Mouse (Mus musculus) left cerebral cortex, postnatal 36 days (tissue): Measurements from ENCODE around the gene Polg. TPM values are rescaled to one million over a fixed set of nuclear protein-coding genes. Genes with fewer than 3 reads are reported as not detected.

Experiments used
- DNase-seq, 2 experiments: peaks; one replicate each; pipeline ENCODE4 v3.0.0; 2021 to 2022; ENCODE audit warnings: low spot score in 2 of 2, mixed read lengths in 1 of 2
- intact Hi-C: fragments of 180-260 bp; cut with DNase I; formaldehyde crosslinking; loops from one replicate; pipeline ENCODE4 v1.15.1; 2025
- total RNA-seq, 2 experiments: library from RNA; stranded (reverse); gene quantifications; 2 replicates each; pipeline ENCODE4 v1.2.3; 2021

The Polg gene
- total RNA-seq, 2 experiments from 2014 or later = 77.8 to 97.5 TPM

DNA sequence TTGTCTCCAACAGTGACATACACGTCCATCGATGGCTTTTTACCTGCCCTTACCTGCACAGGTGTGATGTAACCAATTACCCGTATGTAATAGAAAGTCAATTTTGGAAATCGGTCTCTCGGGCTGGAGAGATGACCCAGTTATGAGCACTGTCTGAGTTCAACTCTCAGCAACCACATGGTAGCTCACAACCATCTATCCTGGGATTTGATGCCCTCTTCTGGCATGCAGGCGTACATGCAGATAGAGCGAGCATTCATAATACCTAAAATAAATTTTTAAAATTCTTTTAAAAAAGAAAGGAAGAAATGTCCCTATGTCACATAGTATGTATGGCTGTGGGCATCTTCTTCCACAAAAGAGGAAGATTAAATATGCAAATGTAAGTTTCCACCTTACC lies 5.3 kb upstream of the Polg start:
- DNase-seq = no peak
- intact Hi-C loops = no loop called here

DNA sequence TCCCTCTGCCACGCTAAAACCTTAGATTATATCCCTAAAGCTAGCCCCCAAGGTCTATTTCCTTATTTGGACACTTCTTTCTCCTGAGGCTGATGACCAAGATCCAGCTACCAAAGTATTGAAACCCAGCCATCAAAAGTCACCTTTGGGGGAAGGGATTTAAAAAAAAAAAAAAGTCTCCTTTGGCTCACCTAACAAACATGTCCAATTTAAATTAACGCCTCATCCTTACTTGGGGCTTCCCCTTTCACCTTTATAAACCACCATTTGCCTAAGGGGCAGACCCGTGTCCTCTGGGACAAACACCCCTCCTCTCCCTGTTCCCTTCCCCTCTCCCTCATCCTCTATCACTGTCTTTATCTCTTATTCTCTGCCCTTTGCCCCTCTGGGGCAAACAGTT lies 4.6 kb upstream of the Polg start:
- intact Hi-C loops = no loop called here
- DNase-seq = no peak

DNA sequence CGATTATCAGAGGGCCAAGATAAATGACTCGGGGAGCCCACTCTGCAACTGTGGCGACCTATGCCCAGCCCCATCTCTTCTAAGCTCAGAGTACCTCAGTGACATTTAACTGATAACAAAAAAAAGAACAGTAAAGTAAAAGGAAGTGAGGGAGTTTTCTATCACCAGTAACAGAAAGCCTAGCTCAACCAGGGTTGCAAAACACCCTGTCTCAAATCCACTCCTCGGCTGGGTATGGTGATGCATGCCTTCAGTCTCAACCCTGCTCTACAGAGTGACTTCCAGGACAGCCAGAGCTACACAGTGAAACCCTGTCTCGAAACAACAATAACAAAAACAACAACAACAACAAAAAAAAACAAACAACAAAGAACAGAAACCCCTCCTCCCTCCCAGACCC lies 3.6 kb upstream of the Polg start:
- DNase-seq = no peak
- intact Hi-C loops = loop anchor here (5.0 to 10.0 kb wide), 3 partner anchors 77 to 225 kb away; partner anchors contain the start of gene Fanci

DNA sequence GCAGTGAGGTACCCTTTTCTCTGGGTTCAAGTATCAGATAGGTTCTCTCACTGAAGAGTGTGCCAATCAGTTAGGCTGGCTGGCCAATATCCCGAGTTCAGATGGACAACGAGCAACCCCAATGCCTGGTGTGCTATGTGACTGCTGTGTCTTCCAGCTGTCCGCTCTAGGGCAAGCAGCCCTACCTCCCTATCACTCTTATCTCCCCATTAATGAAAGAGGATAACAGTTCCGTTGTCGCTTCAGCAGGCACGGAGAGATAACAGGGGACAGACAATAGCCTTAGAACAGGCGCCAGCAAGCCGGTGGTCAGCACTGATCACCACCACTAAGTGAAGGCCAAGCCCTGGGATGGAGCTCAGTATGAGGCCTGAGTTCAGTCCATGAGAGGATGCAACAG lies 2.8 kb upstream of the Polg start:
- no peak for DNase-seq
- intact Hi-C loops = loop anchor here (5.0 to 10.0 kb wide), 3 partner anchors 77 to 224 kb away; partner anchors contain the start of gene Fanci

DNA sequence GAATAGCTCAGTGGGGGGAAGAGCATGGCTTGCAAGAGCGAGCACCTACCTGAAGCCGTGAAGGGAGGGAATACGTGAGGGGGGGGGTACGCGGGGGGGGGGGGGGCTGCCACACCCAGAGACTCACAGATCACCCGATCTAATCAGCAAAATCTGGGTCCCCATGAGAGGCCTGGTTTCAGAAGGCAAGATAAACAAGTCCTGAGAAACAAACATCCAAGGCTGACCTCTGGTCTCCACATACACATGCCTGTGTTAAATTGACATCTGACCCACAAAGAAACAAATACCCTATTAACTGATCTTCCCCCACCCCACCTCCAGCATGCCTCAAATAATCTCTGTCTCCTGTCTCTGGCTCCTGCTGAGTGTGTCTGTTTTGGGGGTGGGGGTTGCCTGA lies 1.8 kb upstream of the Polg start:
- intact Hi-C loops = loop anchor here (5.0 to 10.0 kb wide), 3 partner anchors 76 to 223 kb away; partner anchors contain the start of gene Fanci
- no peak for DNase-seq

DNA sequence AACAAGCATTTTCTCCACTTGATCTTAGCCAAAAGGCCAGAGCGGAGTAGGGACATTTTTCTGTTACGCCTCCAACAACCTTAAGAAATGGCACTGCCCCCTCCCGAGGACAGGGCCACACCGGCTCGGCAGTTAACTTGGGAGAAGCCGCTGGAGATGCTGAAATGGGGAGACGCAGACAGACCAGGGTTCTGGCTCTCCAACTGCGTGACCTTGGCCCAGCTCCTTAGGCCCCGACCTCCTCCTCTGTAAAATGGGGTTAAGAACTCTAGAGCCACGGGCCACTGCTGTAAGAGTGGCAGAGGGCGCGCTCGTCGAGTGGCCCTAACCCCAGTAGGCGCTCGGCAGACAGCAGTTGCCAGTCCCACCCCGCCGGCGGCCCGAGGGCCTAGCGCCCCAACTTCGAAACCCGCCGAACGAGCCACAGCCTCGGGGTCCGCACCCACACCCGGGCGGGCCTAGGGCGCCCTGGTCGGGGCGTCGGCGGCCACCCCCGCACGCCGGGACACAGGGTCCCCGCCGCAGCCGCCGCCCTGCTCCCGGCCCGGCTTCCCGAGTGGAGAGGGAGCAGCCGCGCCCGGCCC lies 609 bp downstream of the Polg start:
- DNase-seq = no peak
- intact Hi-C loops = loop anchor here (5.0 to 10.0 kb wide), 3 partner anchors 73 to 221 kb away; partner anchors contain the start of gene Fanci

DNA sequence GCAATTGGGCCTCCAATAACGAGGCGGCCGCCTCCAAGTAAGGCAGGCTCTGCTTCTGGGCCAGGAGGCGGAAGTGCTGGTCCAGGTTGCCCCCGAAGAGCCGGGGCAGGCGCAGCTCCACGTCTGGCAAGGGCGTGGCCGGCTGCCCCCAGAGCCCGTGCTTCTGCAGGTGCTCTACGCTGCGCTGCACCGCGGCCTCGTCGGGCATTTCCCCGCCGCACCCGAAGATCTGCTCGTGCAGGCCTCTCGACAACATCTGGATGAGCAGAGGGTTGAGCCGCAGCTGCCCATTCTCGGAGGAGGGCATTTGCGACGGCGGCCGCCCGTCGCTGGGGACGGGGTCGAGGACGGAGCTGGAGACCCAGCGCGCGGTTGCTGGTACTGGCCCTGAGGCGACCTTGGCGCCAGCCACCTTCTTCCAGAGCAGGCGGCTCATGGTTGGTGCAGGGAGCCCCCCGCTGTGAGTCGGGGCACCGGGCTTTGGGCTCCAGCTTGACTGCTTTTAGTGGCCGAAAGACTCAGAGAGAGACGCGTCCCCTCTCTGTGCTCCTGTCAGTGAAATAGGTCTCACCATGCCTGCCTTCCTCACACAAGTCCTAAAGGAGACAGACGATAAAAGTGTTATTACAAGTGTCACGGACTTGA lies 1.3 kb downstream of the Polg start:
- peak in 1 of 2 experiments; percentile 26 for DNase-seq
- intact Hi-C loops = loop anchor here (5.0 to 10.0 kb wide), 3 partner anchors 73 to 220 kb away; partner anchors contain the start of gene Fanci

DNA sequence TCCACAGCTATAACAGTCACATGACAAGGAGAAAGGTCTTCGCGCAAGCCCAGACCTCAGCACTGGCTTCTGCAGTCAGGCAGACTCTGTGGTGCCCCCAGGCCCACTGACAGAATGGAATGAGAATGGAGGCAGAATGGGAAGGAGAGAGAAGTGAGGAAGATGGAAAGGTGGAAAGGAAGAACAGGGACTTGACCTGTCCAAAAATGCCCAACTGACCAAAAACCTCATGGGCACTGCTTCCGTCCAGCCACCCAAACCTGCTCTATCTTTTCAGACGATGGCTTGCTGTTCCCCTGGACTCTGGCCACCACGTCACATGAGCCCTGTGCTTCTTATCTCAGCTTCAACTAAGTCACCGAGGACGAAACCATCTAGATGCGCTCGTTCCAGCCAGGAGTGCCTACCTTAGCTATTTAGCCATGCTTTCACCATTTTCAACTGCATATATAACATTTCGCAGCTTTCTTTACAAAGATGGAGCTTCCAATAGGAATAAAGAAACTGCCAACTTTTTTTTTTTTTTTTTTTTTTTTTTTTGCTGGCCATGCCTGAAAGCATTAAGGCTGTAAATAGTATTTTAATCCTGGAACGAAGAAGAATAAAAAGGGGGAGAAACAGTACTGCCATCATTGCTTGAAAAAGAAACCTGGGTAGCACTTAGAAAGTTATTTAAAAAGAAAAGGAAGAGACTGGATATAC lies 2.6 kb downstream of the Polg start:
- DNase-seq = no peak
- intact Hi-C loops = loop anchor here (10.0 kb wide), 1 partner anchor 219 kb away; no protein-coding TSS in a partner anchor

DNA sequence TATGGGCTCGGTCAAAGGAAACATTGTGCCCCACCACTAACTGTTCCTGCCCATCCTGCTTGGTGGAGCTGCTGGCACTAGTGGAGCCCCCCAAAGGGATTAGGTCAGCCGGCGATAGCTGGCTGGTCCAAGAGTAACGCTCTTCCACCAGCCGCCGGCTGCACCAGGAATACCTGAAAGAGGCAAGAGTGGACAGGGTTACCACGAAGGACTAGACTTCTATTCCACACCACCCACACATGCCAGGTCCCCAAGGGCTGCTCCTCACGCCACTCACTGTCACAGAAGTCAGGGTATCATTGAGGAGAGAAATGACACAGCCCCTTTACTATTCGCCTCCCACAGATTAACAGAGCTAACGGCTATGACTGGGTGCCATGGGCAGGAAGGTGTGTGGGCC lies 4.4 kb downstream of the Polg start:
- DNase-seq = no peak
- intact Hi-C loops = loop anchor here (10.0 kb wide), 1 partner anchor 217 kb away; no protein-coding TSS in a partner anchor

DNA sequence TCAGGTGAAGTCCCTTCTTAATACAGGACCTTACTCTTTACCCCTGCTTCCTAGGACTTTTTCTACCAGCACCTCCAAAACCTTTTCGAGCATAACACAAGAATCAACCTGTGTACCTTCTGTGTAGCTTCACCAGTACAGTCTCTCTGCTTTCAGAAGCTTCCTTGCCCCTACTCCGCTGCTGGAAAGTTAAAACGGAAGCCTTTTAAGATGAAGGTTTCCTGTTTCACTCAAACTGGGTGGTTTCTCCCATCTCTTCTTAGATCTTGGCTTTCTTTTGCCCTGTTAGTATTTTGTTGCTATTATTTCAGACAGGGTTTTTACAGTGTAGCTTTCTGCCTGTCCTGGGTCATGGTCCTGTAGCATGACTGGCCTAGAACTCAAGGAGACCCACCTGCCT lies 18.7 kb downstream of the Polg start:
- intact Hi-C loops = no loop called here
- DNase-seq = no peak

DNA sequence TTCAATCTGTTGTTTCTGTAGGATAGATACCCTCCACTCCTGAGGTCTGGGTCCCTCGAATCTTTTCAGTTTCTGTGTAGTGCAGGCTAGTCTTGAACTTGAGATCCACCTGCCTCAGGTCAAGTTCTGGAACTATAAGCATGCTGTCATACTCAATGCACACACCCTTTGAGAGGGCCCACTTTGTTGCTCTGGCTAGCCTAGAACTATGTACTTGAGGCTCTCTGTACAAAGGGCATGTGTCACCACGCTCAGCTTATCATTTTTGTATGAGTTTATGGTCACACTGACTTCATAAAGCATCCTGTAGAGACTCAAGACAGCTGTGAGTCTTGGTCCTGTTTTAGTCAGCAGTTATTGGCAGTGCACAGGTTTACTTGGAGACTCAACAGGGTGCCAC lies 19.1 kb downstream of the Polg start:
- intact Hi-C loops = no loop called here

DNA sequence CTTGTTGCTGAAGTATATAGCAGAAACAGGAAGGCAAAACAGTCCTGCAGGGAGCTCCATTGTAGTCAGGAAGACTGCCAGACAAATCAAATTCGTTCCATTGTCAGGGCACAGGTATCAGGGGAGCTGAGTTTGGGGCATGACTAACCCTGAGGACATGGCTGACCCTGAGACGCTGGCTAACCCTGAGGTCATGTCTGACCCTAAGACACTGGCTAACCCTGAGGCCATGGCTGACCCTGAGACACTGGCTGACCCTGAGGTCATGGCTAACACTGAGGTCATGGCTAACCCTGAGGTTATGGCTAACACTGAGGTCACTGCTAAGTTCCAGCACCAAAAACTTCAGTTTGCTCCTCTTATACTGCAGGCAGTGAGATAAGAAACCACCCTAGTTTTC lies 26.1 kb downstream of the Polg start:
- intact Hi-C loops = no loop called here
- no peak for DNase-seq

More for the DNA sequence above, 19.1 kb downstream of the Polg start:
- DNase-seq = no peak

DNA sequence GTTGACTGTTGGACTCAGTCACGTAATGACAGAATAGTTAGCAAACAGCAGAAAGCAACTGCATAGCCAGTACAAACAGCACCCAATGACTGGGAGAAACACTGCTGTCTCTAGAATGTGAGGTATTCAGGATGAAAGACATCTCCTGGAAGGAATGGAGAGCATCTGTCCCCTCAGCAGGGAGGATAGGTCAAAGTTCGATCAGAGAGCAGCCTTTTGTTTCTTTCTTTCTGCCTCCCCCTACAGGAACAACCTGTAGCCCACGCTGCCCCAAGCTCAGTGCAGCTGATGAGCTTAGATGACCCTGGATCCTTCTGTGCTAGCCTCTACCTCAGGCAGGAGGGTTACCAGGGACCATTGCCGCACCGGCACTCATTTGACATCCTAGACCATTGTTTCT lies 37.9 kb downstream of the Polg start:
- intact Hi-C loops = no loop called here
- no peak for DNase-seq

DNA sequence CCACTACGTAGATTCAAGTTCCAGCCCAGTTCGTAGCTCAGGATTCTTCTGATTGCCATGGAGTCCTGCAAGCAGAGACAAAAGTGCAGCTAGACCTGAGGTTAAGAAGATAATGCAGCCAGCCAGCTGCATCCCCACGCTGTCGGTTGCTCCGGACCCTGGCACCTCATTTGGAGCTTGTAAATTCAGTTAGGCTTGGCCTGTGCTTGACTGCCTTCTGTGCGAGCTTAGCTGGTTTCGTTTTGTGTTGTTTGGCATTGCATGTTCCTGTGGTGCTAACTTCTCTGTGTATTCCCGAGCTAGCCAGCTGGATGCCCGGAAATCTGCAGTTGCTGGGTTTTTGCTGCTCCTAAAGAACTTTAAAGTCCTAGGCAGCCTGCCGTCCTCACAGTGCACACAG lies 40.4 kb downstream of the Polg start:
- no peak for DNase-seq
- intact Hi-C loops = no loop called here

DNA sequence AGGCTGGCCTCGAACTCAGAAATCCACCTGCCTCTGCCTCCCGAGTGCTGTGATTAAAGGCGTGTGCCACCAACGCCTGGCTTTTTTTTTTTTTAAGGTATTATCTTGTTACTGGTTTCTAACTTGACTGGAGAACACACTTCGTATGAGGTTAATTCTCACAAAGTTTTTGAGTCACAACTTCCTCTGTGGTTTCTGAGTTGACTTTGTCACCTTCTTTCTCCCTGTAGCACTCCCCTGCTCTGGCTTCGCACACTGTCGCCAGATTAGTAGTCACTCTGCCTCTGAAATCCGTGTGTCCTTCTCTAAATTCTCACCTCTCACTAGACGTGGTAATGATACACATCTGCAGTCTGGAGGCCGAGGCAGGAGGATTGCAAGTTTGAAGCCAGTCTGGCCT lies 43.3 kb downstream of the Polg start:
- no peak for DNase-seq
- intact Hi-C loops = no loop called here

DNA sequence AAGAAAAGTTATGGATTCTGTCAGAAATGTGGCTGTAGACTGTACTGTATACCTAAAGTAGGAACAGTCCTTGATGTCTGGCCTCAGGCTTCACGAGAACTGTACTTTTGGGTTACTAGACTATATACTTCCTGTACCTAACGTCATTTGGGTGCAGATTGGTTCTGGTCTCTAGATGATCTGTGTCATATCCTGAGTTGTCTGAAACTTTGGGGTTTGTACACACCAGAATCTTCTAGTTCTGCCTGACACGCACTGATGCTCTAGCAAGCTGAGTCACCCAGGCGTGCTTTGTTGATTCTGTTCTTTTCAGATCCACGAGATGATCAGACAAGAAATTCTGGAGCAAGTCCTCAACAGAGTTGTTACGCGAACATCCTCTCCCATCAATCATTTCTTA lies 46.2 kb downstream of the Polg start:
- DNase-seq = no peak
- intact Hi-C loops = no loop called here

DNA sequence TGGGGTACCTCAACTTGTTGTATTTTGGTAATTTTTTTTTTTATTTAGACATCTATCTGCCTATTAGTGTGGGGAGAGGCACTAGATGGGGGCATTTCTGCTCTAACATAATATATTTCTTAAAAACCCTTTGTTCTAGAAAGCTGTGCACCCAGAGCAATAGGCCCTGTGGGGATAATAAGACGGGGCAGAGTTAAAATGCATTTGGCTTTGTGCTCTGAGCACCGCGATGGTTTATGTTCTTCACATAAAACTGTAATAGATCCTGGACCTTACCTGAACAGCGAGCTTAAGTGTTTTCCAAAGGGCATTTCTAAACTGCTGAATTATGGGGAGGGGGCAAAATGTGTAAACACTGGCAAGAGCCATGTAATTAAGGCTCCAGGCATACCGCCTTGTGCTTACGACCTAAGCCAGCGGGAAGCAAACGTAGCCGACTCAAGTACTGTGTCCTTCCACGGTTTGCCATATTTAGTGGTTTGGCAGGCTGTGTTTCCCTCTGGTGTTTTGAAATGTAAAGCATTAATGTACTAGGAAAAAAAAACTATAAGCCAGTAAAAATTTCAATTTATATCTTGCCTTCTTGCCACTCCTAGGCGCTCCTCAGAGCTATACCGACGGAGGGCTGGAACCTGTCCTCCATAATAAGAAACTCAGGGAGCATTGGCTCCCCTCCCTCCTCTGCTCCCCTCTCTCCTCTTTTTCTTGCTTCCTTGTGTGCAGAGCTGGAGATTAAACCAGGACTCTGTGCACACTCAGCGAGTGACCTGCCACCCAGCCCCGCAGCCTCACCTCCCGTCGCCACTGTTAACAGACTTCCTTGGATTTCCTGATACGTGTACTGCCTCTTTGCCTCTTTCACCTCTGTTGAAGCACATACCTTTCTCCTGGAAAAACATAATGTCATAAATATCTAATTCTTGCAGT lies 51.5 kb downstream of the Polg start:
- DNase-seq = no peak
- intact Hi-C loops = no loop called here

DNA sequence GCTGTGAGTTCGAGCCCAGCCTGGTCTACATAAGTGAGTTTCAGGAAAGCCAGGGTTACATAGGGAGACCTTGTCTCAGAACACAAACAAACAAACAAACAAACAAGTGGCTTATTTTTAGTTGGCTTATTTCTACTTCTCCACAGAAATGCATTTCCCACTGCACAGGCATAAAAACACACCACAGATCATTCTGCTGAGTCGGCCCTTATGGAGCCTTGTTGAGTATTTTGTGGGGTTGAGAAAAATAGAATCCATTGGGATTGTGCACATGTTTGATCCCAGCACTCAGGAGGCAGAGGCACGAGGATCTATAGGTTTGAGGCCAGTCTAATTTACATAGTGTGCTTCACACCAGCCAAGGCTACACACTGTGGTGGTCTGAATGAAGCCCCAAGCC lies 65.9 kb downstream of the Polg start:
- no peak for DNase-seq
- intact Hi-C loops = no loop called here

DNA sequence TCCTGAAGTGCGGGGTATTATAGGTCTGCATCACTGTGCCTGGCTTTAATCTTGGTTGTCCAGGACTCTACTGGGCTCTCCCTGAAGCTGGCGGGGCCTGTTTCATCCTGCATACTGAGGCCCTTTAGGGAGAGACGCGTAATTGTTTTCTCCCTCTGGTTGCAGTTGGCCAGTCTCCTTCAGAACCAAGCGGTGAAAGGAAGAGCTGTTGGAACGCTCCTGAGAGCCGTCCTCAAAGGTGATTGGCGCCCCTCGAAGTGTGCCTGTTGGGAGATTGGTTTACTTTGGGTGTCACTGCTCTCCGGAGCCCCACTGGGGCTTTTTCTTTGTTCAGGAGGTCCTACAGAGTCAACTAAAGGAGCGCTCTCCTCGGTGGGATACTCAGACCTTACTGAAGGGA lies 67.2 kb downstream of the Polg start:
- intact Hi-C loops = no loop called here
- no peak for DNase-seq

DNA sequence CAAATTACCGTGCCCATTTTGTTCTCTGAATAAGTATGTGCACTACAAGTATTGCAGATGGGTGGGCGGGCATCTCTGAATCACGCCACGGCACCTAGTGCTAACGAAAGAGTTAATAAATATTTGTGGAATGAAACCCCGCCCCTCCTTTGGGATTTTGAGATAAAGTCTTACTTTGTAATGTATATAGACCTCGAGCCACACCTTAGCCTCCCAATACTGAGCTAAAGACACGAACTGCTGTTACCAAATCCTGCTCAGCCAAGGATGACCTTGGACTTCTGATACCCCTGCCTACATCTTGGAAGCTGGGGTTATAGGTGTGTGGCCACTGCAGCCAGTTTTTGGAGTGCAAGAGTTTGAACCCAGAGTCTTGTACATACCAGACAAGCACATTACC lies 67.7 kb downstream of the Polg start:
- intact Hi-C loops = no loop called here
- no peak for DNase-seq
